Mouse (Mus musculus): ENCODE data around the gene Ly6c1.
"Not testable (repeated sequence)": the region's sequence is repeated elsewhere in the genome, so short reads cannot be mapped to it uniquely, and the experiment has no call there.

The Ly6c1 gene

GRCm38 (mm10) chr15:75048642-75049261, at the start of gene Ly6c1:
Gene Ly6c1, minus strand, starts transcription at chr15:75048830.
- not testable (repeated sequence) for DNase-seq (ENCODE audit: low read depth in 1 of 2, low spot score in 2 of 2)

GRCm38 (mm10) chr15:75088041-75088440, 39.4 kb upstream of the Ly6c1 start:
- DNase-seq (ENCODE audit: low read depth in 1 of 2, low spot score in 2 of 2): not testable (repeated sequence)

- no peak for DNase-seq (ENCODE audit: low read depth in 1 of 2, low spot score in 2 of 2)
These were observed 21.3 kb upstream of the Ly6c1 start for GRCm38 (mm10) chr15:75069965-75070364.

GRCm38 (mm10) chr15:75062030-75062574, 13.5 kb upstream of the Ly6c1 start:
- DNase-seq (ENCODE audit: low read depth in 1 of 2, low spot score in 2 of 2): peak; percentile 82 to 85

GRCm38 (mm10) chr15:75060505-75060904, 11.9 kb upstream of the Ly6c1 start:
- DNase-seq (ENCODE audit: low read depth in 1 of 2, low spot score in 2 of 2): peak in 1 of 2 experiments; percentile 40

- DNase-seq (ENCODE audit: low read depth in 1 of 2, low spot score in 2 of 2): no peak
These were observed 7.4 kb upstream of the Ly6c1 start for GRCm38 (mm10) chr15:75055985-75056384.

- not testable (repeated sequence) for DNase-seq (ENCODE audit: low read depth in 1 of 2, low spot score in 2 of 2)
These were observed 6.8 kb upstream of the Ly6c1 start for GRCm38 (mm10) chr15:75055425-75055824.

- not testable (repeated sequence) for DNase-seq (ENCODE audit: low read depth in 1 of 2, low spot score in 2 of 2)
These were observed 3.8 kb upstream of the Ly6c1 start for GRCm38 (mm10) chr15:75052414-75052813.

GRCm38 (mm10) chr15:75051141-75051540, 2.5 kb upstream of the Ly6c1 start:
- DNase-seq (ENCODE audit: low read depth in 1 of 2, low spot score in 2 of 2): not testable (repeated sequence)

GRCm38 (mm10) chr15:75050593-75050992, 2.0 kb upstream of the Ly6c1 start:
- DNase-seq (ENCODE audit: low read depth in 1 of 2, low spot score in 2 of 2): not testable (repeated sequence)

- not testable (repeated sequence) for DNase-seq (ENCODE audit: low read depth in 1 of 2, low spot score in 2 of 2)
These were observed 1.2 kb upstream of the Ly6c1 start for GRCm38 (mm10) chr15:75049811-75050210.

- not testable (repeated sequence) for DNase-seq (ENCODE audit: low read depth in 1 of 2, low spot score in 2 of 2)
These were observed 685 bp downstream of the Ly6c1 start for GRCm38 (mm10) chr15:75047970-75048320.

- DNase-seq (ENCODE audit: low read depth in 1 of 2, low spot score in 2 of 2): not testable (repeated sequence)
These were observed 1.2 kb downstream of the Ly6c1 start for GRCm38 (mm10) chr15:75047313-75047969.

GRCm38 (mm10) chr15:75045501-75045900, 3.1 kb downstream of the Ly6c1 start:
- DNase-seq (ENCODE audit: low read depth in 1 of 2, low spot score in 2 of 2): not testable (repeated sequence)

GRCm38 (mm10) chr15:75021020-75021759, 27.4 kb downstream of the Ly6c1 start:
- DNase-seq (ENCODE audit: low read depth in 1 of 2, low spot score in 2 of 2): not testable (repeated sequence)

GRCm38 (mm10) chr15:75019446-75019845, 29.2 kb downstream of the Ly6c1 start:
- DNase-seq (ENCODE audit: low read depth in 1 of 2, low spot score in 2 of 2): not testable (repeated sequence)

Measured in monocyte, adult 2 months (primary cell).